8 mouse cellular contexts compared by ENCODE assay signal in the genomic region with DNA sequence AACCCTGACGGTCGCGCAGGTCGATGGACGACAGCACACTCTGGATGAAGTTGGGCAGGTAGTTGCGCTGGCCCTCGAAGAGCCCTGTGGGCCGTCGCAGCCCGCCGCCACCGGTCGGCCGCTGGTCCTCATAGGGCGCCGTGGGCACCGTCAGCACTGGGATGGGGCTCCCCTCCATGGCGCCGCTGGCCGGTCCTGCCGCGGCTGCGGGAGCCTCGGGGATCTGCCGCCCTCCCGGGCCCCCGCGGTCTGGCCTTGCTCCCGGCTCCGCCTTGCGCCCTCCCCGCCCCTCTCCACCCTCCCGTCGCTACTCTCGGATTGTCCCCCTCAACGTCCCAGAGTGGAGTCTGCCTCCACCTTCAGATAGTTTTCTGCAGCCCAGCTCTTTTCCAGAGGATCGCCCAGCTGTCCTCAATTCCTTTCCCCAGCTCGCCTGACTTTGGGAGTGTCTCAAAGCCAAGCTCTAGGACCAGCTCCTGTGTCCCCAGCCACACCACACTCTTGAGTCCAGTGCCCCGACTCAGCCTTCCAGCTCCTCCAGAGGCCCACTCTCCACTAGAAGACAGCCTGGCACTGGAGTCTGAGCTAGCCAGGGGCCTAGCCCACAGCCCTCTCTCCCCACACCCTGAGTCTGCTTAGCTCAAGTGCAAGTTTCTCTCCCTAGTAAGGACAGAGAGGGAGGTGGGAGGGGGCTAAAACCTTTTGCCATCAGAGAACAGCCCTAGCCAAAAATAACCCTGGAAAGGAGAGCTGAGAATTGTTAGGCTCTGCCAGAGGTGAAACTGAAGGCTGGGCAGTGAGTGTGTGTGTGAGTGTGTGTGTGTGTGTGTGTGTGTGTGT. TPM values are rescaled to one million over a fixed set of nuclear protein-coding genes. Genes with fewer than 3 reads are reported as not detected.
DNase-seq lines count a peak whose midpoint lies in the region; ATAC-seq and TF ChIP-seq lines count a peak whose summit lies in the region.

A gene (minus strand): TSS at position 244 of the 840 bp plus-strand sequence.

- peak within 1 kb of the TSS; percentile 77 for H3K4me3 ChIP-seq in E14TG2a.4 (replicated peaks; ENCODE audit: low read length)
- H3K4me3 ChIP-seq in intestine, embryonic 15.5 days (replicated peaks) = peak within 1 kb of the TSS; percentile 63
- peak within 1 kb of the TSS; percentile 33 for H3K4me3 ChIP-seq in liver, postnatal 0 days (ENCODE audit: low read depth, low read length)
- peak within 1 kb of the TSS; percentile 49 for H3K4me3 ChIP-seq in small intestine, adult 2 months (ENCODE audit: low read depth, low read length)

- peak within 1 kb of the TSS; percentile 68 for H3K27ac ChIP-seq in intestine, embryonic 15.5 days
- no peak within 1 kb of the TSS for H3K27ac ChIP-seq in liver, postnatal 0 days (ENCODE audit: low read depth)
- H3K27ac ChIP-seq in small intestine, adult 2 months (ENCODE audit: insufficient read depth, low read depth, low read length) = peak within 1 kb of the TSS; percentile 12; the same call in 1 of the 2 replicates

- H3K4me1 ChIP-seq in E14TG2a.4 (replicated peaks; ENCODE audit: low read depth, low read length) = peaks cover 8% of the 10 kb centered on the region
- H3K4me1 ChIP-seq in intestine, embryonic 15.5 days (replicated peaks) = 0 out of 2 replicates have a peak, but pooled peaks cover 8% of the 10 kb centered on the region
- peaks cover 5% of the 10 kb centered on the region for H3K4me1 ChIP-seq in liver, postnatal 0 days (ENCODE audit: insufficient read depth)
- 0 out of 2 replicates have a peak, but pooled peaks cover 2% of the 10 kb centered on the region for H3K4me1 ChIP-seq in small intestine, adult 2 months (ENCODE audit: control insufficient read depth, insufficient read depth, insufficient read length, low read length)

- no peak for TF ChIP-seq CTCF in E14TG2a.4 (conservative IDR thresholded peaks at IDR 0.05; ENCODE audit: low read length)
- no peak for TF ChIP-seq CTCF in brain, embryonic 14.5 days (IDR thresholded peaks at IDR 0.05; ENCODE audit: borderline replicate concordance, extremely low read depth, insufficient read depth, insufficient read length)
- no peak for TF ChIP-seq CTCF in liver, postnatal 0 days (IDR thresholded peaks at IDR 0.05; ENCODE audit: low read depth)
- TF ChIP-seq CTCF in small intestine, adult 2 months (IDR thresholded peaks at IDR 0.05; ENCODE audit: extremely low read depth, insufficient read length, insufficient replicate concordance, low read depth, low read length) = no peak

- H3K9me3 ChIP-seq in E14TG2a.4 (ENCODE audit: low read length) = no peaks in the 10 kb centered on the region
- H3K9me3 ChIP-seq in intestine, embryonic 15.5 days = no peaks in the 10 kb centered on the region
- H3K9me3 ChIP-seq in liver, postnatal 0 days (ENCODE audit: low read length) = no peaks in the 10 kb centered on the region

- no peak for TF ChIP-seq POLR2A in brain, embryonic 14.5 days (IDR thresholded peaks at IDR 0.05; ENCODE audit: borderline replicate concordance, extremely low read depth, insufficient read depth, insufficient read length, poor library complexity, severe bottlenecking)
- TF ChIP-seq POLR2A in small intestine, adult 2 months (IDR thresholded peaks at IDR 0.05; ENCODE audit: low read depth, low read length) = no peak

- H3K9ac ChIP-seq in intestine, embryonic 15.5 days = peak within 1 kb of the TSS; percentile 67
- H3K9ac ChIP-seq in liver, postnatal 0 days (replicated peaks) = no peak within 1 kb of the TSS

- peak; percentile 33 for DNase-seq in brain, embryonic 14.5 days (ENCODE audit: low read depth)
- DNase-seq in gastrocnemius, postnatal 4 days (ENCODE audit: low spot score in 2 of 2) = peak; percentile 53 to 65
- DNase-seq in liver, postnatal 0 days = no peak
- no peak for DNase-seq in thymus, postnatal 25 days
- DNase-seq in frontal cortex, adult 2 months (ENCODE audit: extremely low spot score in 1 of 2, low spot score in 1 of 2) = no peak

- H3K4me2 ChIP-seq in intestine, embryonic 15.5 days (replicated peaks) = peak within 1 kb of the TSS; percentile 82
- peak within 1 kb of the TSS; percentile 63 for H3K4me2 ChIP-seq in liver, postnatal 0 days (ENCODE audit: low read depth, low read length)

- 1% methylated on average over 37 of the region's 39 CpGs for WGBS in intestine, embryonic 15.5 days
- WGBS in liver, postnatal 0 days (ENCODE audit: insufficient replicate concordance) = 3% methylated on average over 30 of the region's 39 CpGs
- under 1% methylated on average over 39 of the region's 39 CpGs for WGBS in small intestine, adult 2 months

- no peak for TF ChIP-seq EP300 in liver, postnatal 0 days (IDR thresholded peaks at IDR 0.05; ENCODE audit: low read depth)

- no peaks in the 10 kb centered on the region for H3K36me3 ChIP-seq in E14TG2a.4 (ENCODE audit: insufficient read depth, low read length)
- H3K36me3 ChIP-seq in intestine, embryonic 15.5 days = no peaks in the 10 kb centered on the region
- H3K36me3 ChIP-seq in liver, postnatal 0 days (replicated peaks; ENCODE audit: insufficient read depth, low read length) = no peaks in the 10 kb centered on the region
- no peaks in the 10 kb centered on the region for H3K36me3 ChIP-seq in small intestine, adult 2 months (ENCODE audit: control insufficient read depth, insufficient read depth, low read length)

- ATAC-seq in intestine, embryonic 15.5 days = peak; percentile 91
- ATAC-seq in liver, postnatal 0 days = no peak

- peaks cover 56% of the 10 kb centered on the region for H3K27me3 ChIP-seq in E14TG2a.4 (ENCODE audit: insufficient read depth, low read length)
- H3K27me3 ChIP-seq in intestine, embryonic 15.5 days (replicated peaks) = no peaks in the 10 kb centered on the region
- H3K27me3 ChIP-seq in liver, postnatal 0 days (ENCODE audit: insufficient read depth, low read length) = peaks cover 22% of the 10 kb centered on the region
- H3K27me3 ChIP-seq in small intestine, adult 2 months (ENCODE audit: control insufficient read depth, insufficient read depth, low read length) = peaks cover 6% of the 10 kb centered on the region

RNA-seq across cellular contexts. Expression of the gene that starts here (rescaled TPM):
- 3.4 and 6.7 TPM in 2 replicates for polyA plus RNA-seq in brain, embryonic 14.5 days (2012; rRNA removed)
- total RNA-seq in gastrocnemius, postnatal 4 days (2021) = 10 to 100 TPM; 59.6 to 63.6 TPM
- polyA plus RNA-seq in intestine, embryonic 15.5 days (2015; fragmentation: Nextera tagmentation; extraction: Ambion mirVana) = 6.1 and 7.3 TPM in 2 replicates
- 0.04 TPM in 1 of 2 replicates, not detected in the other for polyA plus RNA-seq in liver, postnatal 0 days (2015; fragmentation: Nextera tagmentation; extraction: Ambion mirVana)
- 18.3 and 18.4 TPM in 2 replicates for polyA plus RNA-seq in small intestine, adult 2 months (2012; rRNA removed)
- polyA plus RNA-seq in frontal cortex, adult 2 months (2012; rRNA removed) = 2.5 and 3.4 TPM in 2 replicates

Comparison
In these comparisons a context has a peak if more than half of its experiments do, and no peak if none do; other contexts are left out.
1. DNase-seq: peak in brain, embryonic 14.5 days (single experiment) and gastrocnemius, postnatal 4 days (2 of 2); none in liver, postnatal 0 days (single experiment), thymus, postnatal 25 days (single experiment) and frontal cortex, adult 2 months (0 of 2).
2. Peak in every context shown above with its lines, with median percentiles within 50 percentile points of each other: H3K4me3 ChIP-seq.